Mouse (Mus musculus) lung, postnatal 0 days (tissue): ENCODE data around the gene Gnb4. TPM values are rescaled to one million over a fixed set of nuclear protein-coding genes. Genes with fewer than 3 reads are reported as not detected.

ENCODE experiments used
- ATAC-seq: fragments of 200-750 bp; cut with Nextera tagmentation; 2 replicates; pipeline ENCODE4 v1.8.0; 2017; ENCODE audit warnings: moderate library complexity
- DNase-seq: peaks from one replicate; pipeline ENCODE4 v3.0.0-alpha.2; 2016; ENCODE audit warnings: low spot score
- H3K27ac ChIP-seq: fragments of 300-500 bp; sonication (generic); 2 replicates; pipeline ENCODE4 v1.5.1; 2014; ENCODE audit warnings: antibody characterized with exemption, mild to moderate bottlenecking, low read length, mixed read lengths
- H3K27me3 ChIP-seq: fragments of 300-500 bp; sonication (generic); replicated peaks from 2 replicates; pipeline ENCODE4 v1.6.1; 2014; ENCODE audit warnings: low read length, mixed read lengths; ENCODE audit not compliant: insufficient read depth
- H3K36me3 ChIP-seq: fragments of 300-500 bp; sonication (generic); 2 replicates; pipeline ENCODE4 v1.6.1; 2014; ENCODE audit warnings: low read length, mixed read lengths; ENCODE audit not compliant: insufficient read depth
- H3K4me1 ChIP-seq: fragments of 300-500 bp; sonication (generic); 2 replicates; pipeline ENCODE4 v1.6.1; 2014; ENCODE audit warnings: antibody characterized with exemption, low read depth, low read length, mixed read lengths; ENCODE audit not compliant: insufficient read depth
- H3K4me2 ChIP-seq: fragments of 300-500 bp; sonication (generic); replicated peaks from 2 replicates; pipeline ENCODE4 v1.6.1; 2014; ENCODE audit warnings: low read depth, mild to moderate bottlenecking, low read length, moderate library complexity, mixed read lengths
- H3K4me3 ChIP-seq: fragments of 300-500 bp; sonication (generic); 2 replicates; pipeline ENCODE4 v1.5.1; 2014; ENCODE audit warnings: low read depth, low read length
- H3K9ac ChIP-seq: fragments of 300-500 bp; sonication (generic); replicated peaks from 2 replicates; pipeline ENCODE4 v1.6.1; 2014; ENCODE audit warnings: low read depth, mild to moderate bottlenecking
- H3K9me3 ChIP-seq: fragments of 300-500 bp; sonication (generic); 2 replicates; pipeline ENCODE4 v1.6.1; 2016; ENCODE audit warnings: low read length, mixed read lengths
- CTCF ChIP-seq: IDR thresholded peaks from 2 replicates; pipeline ENCODE4 v1.5.1; 2016; ENCODE audit warnings: antibody characterized with exemption, mild to moderate bottlenecking
- EP300 ChIP-seq: IDR thresholded peaks from 2 replicates; pipeline ENCODE4 v1.6.1; 2016; ENCODE audit warnings: antibody characterized with exemption, mild to moderate bottlenecking, control low read depth
- WGBS: fragments of 180-500 bp; shearing (Covaris S2); extraction: QIAGEN DNeasy Blood & Tissue Kit; methylation state at CpG from one replicate; pipeline ENCODE4 v1.1.7; 2014; 5-methylcytosine and 5-hydroxymethylcytosine counted together
- polyA plus RNA-seq: library from polyadenylated mRNA; unstranded; fragments of >200 nt; fragmentation: Nextera tagmentation; extraction: Ambion mirVana; gene quantifications from 2 replicates; pipeline ENCODE4 v1.2.1, GENCODE M21; 2015

Gene Gnb4
- 109 and 114 TPM in 2 replicates for polyA plus RNA-seq

- ATAC-seq (peak; percentile 86), DNase-seq (peak; percentile 45)
- H3K36me3 ChIP-seq, result no peaks in the 10 kb centered on the region
- H3K9me3 ChIP-seq, result no peaks in the 10 kb centered on the region
- peak within 1 kb of the TSS; percentile 56 for H3K9ac ChIP-seq
- H3K4me2 ChIP-seq, result peak within 1 kb of the TSS; percentile 71
- H3K4me3 ChIP-seq, result peak within 1 kb of the TSS; percentile 67
- 2% methylated on average over 57 of the region's 83 CpGs for WGBS
- peaks cover 5% of the 10 kb centered on the region; the same call in 1 of the 2 replicates for H3K4me1 ChIP-seq
- no peak for TF ChIP-seq CTCF
- no peaks in the 10 kb centered on the region for H3K27me3 ChIP-seq
- peak within 1 kb of the TSS; percentile 88 for H3K27ac ChIP-seq
These were observed at the start of gene Gnb4 for GRCm38 (mm10) chr3:32616331-32617052. TSS of gene Gnb4 (minus strand) at chr3:32616585.

DNA sequence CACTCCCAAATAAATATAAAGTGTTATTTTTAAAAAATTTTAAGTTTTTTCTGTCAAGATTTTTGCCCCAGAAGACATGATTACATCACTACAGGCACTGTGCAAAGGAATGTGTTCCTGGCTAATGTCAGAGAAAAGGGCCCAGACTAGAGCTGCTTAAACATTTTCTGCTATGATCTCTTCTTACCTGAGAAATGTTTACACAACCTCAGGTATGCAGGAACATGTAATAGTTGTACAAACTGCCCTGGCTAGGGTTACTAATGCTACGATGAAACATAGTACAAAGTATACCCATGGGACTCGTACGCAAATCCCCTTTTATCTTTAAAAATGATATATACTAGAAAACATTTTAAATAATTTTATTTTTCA lies 45.2 kb upstream of the Gnb4 start:
- WGBS, result 56% methylated on average over 3 of the region's 3 CpGs
- DNase-seq (peak; percentile 83), ATAC-seq (peak; percentile 91)
- TF ChIP-seq CTCF, result no peak
- peak; percentile 78 for TF ChIP-seq EP300
- H3K4me3 ChIP-seq, result no peak overlapping the region
- no peaks in the 10 kb centered on the region for H3K27me3 ChIP-seq
- no peak overlapping the region for H3K9ac ChIP-seq
- no peaks in the 10 kb centered on the region for H3K9me3 ChIP-seq
- peak overlapping the region; percentile 82 for H3K27ac ChIP-seq
- H3K36me3 ChIP-seq, result no peaks in the 10 kb centered on the region
- H3K4me2 ChIP-seq, result no peak overlapping the region
- peaks cover 5% of the 10 kb centered on the region; the same call in 1 of the 2 replicates for H3K4me1 ChIP-seq

DNA sequence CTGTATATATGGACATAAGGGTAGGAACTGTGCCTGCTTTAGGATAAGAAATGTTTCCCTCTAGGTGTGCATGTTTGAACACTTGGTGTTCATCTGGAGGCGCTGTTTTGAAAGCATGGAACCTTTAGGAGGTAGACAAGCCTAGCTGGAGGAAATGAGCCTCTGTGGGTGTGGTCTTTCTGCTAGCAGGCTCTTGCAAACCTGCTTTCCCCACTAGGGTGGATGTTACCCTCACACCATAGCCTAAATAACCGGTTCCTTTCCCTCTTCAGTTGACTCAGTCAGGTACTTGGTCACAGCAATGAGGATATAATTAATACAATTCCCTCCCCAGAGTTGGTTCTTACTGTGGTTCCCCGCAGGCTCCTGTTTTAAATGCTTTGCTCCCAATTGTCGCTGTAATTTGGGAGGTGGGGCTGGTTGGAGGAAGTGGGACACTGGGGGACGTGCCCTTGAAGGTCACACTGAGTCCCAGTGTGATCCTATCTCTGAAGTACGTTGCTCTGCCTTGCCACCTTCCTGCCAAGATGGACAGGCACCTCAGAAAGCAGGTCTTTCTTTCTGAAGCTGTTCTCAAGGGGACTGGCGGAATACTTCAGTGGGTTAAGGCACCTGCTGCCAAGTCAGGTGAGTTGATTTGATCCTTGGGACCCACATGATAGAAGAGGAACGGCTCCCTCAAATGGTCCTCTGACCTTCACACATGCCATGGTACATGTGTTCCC lies 44.6 kb upstream of the Gnb4 start:
- peak; percentile 76 for ATAC-seq

GRCm38 (mm10) chr3:32660276-32660675 lies 43.9 kb upstream of the Gnb4 start:
- 50% methylated on average over 8 of the region's 8 CpGs for whole genome bisulfite sequencing

More for the DNA sequence above, 44.6 kb upstream of the Gnb4 start:
- no peak overlapping the region for H3K9ac ChIP-seq
- no peaks in the 10 kb centered on the region for H3K9me3 ChIP-seq
- H3K36me3 ChIP-seq, result no peaks in the 10 kb centered on the region
- no peak overlapping the region for H3K4me3 ChIP-seq
- H3K27ac ChIP-seq, result peak overlapping the region; percentile 82
- peaks cover 5% of the 10 kb centered on the region; the same call in 1 of the 2 replicates for H3K4me1 ChIP-seq
- DNase-seq, result peak; percentile 64
- no peaks in the 10 kb centered on the region for H3K27me3 ChIP-seq
- peak overlapping the region; percentile 18; the same call in 1 of the 2 replicates for H3K4me2 ChIP-seq
- WGBS, result 40% methylated on average over 8 of the region's 8 CpGs
- TF ChIP-seq CTCF, result no peak
- no peak for TF ChIP-seq EP300

DNA sequence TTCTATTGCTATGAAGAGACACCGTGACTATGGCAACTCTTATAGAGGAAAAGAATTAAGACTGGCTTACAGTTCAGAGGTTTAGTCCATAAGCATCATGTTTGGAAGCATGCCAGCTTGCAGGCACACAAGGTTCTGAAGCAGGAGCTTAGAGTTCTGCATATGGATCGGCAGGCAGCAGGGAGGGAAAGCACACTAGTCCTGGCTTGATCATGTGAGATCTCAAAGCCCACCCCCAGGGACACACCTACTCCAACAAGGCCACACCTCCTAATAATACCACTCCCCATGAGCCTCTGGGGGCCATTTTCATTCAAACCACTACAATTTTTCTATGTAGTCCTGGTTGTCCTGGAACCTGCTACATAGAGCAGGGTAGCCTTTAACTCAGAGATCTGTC lies 43.1 kb upstream of the Gnb4 start:
- ATAC-seq (no peak), DNase-seq (no peak)
- Histone ChIP-seq H3K27me3 (no peaks in the 10 kb centered on the region), H3K9me3 (no peaks in the 10 kb centered on the region), H3K4me1 (peaks cover 5% of the 10 kb centered on the region; the same call in 1 of the 2 replicates), H3K4me3 (no peak overlapping the region), H3K27ac (0 out of 2 replicates have a peak overlapping the region, but pooled peaks have one; percentile 82), H3K9ac (no peak overlapping the region), H3K4me2 (no peak overlapping the region), H3K36me3 (no peaks in the 10 kb centered on the region)
- WGBS, result 67% methylated on average over 2 of the region's 2 CpGs
- TF ChIP-seq EP300 (no peak), CTCF (no peak)

More at GRCm38 (mm10) chr3:32660276-32660675, 43.9 kb upstream of the Gnb4 start:
- TF ChIP-seq EP300 (no peak), CTCF (no peak)
- no peak; the same call in 1 of the 2 replicates for ATAC-seq
- Histone ChIP-seq H3K4me3 (no peak overlapping the region), H3K27ac (peak overlapping the region; percentile 82), H3K4me1 (peaks cover 5% of the 10 kb centered on the region; the same call in 1 of the 2 replicates), H3K9ac (no peak overlapping the region), H3K4me2 (no peak overlapping the region; the same call in 1 of the 2 replicates), H3K36me3 (no peaks in the 10 kb centered on the region), H3K27me3 (no peaks in the 10 kb centered on the region), H3K9me3 (no peaks in the 10 kb centered on the region)
- DNase-seq, result peak; percentile 33

- Histone ChIP-seq H3K36me3 (no peaks in the 10 kb centered on the region), H3K4me1 (peaks cover 5% of the 10 kb centered on the region; the same call in 1 of the 2 replicates), H3K27me3 (no peaks in the 10 kb centered on the region), H3K27ac (no peak overlapping the region), H3K4me2 (peak overlapping the region; percentile 33), H3K9ac (no peak overlapping the region), H3K4me3 (no peak overlapping the region; the same call in 1 of the 2 replicates), H3K9me3 (no peaks in the 10 kb centered on the region)
- TF ChIP-seq EP300 (no peak), CTCF (no peak)
- DNase-seq (peak; percentile 16), ATAC-seq (no peak)
- WGBS, result 25% methylated on average over 16 of the region's 16 CpGs
These were observed 42.4 kb upstream of the Gnb4 start for GRCm38 (mm10) chr3:32658821-32659220.
